Mouse (Mus musculus) erythroid progenitor cell, adult 5-6 weeks (primary cell): ENCODE data around the gene Hmx2. TPM values are rescaled to one million over a fixed set of nuclear protein-coding genes. Genes with fewer than 3 reads are reported as not detected.

Experiments
- ATAC-seq: replicated peaks from 2 replicates; pipeline ENCODE4 v1.8.0; 2016; ENCODE audit warnings: moderate number of reproducible peaks, mild to moderate bottlenecking, moderate TSS enrichment, inconsistent platforms; ENCODE audit not compliant: poor library complexity, low FRiP score, severe bottlenecking
- total RNA-seq, 2 experiments: library from RNA; stranded (forward) in 1 of 2; stranded (reverse) in 1 of 2; fragments of 150-400 nt in 1 of 2; fragments of 186-747, 209-891 nt in 1 of 2; gene quantifications; 2 replicates each; pipeline versions ENCODE4 v1.2.3 to v1.2.4; 2015 to 2017; ENCODE audit warnings: low replicate concordance in 2 of 2

Hmx2 gene
- total RNA-seq (2015; ENCODE audit: low replicate concordance) (not detected in 2 replicates), total RNA-seq (2017; ENCODE audit: low replicate concordance) (not detected in 2 replicates)

DNA sequence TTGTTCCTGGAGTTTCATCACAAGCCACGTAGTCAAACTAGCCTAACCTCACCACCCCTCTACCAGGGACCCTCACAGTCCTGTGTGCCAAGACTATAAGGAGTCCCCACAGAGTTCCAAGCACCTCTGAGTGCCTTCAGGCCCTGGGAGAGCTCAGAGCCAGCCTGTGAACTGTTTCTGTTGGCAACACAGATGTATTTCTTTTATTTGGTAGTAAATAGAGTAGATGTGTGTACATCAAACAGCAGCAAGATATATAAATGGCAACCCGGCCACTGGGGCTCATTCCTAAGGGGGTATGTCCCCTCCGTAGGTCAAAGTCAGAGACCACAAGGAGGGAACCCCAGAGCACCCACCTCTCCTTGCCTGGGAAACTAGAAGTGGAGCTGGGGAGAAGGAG lies at the start of gene Hmx2:
TSS of gene Hmx2 (plus strand) at position 301 of the 400 bp plus-strand sequence.
- no peak for ATAC-seq

DNA sequence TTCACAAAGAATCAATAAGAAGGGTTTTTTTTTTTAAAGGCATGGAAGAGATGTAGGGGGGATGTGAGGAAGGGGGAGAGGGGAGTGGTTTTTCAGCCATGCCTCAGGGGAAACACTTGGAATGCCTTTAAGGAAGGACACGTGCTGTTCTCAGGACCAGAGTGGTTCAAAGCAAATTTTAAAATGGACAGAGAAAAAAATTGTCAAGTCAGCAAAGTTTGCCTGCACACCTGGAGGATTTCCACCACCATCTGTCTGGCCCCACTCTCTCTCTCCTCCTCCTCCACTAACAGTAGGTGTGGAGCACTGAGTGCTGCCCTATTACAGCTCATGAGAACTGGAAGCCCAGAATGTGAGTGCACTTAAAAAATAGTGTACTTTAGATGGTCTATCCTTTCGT lies 44.8 kb upstream of the Hmx2 start:
- no peak for ATAC-seq

DNA sequence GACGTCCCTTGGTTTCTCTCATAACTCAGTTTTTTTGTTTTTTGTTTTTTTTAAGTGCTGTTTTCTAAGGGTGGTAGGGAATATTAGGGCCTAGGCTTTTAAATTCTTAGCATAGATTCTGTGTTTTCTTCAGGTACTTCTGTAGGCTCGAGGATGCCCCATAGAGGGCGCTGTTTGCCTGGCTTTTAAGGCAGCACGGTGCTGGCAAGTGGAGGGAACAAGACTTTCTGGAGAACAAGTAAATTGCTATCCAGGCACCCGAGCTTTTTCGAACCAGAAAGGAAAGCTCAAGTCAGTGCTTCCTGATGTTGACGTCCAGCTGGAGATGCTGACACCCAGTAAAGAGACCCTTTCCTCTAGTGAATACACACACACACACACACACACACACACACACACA lies 8.6 kb upstream of the Hmx2 start:
- ATAC-seq = peak; percentile 60; the same call in 1 of the 2 replicates

DNA sequence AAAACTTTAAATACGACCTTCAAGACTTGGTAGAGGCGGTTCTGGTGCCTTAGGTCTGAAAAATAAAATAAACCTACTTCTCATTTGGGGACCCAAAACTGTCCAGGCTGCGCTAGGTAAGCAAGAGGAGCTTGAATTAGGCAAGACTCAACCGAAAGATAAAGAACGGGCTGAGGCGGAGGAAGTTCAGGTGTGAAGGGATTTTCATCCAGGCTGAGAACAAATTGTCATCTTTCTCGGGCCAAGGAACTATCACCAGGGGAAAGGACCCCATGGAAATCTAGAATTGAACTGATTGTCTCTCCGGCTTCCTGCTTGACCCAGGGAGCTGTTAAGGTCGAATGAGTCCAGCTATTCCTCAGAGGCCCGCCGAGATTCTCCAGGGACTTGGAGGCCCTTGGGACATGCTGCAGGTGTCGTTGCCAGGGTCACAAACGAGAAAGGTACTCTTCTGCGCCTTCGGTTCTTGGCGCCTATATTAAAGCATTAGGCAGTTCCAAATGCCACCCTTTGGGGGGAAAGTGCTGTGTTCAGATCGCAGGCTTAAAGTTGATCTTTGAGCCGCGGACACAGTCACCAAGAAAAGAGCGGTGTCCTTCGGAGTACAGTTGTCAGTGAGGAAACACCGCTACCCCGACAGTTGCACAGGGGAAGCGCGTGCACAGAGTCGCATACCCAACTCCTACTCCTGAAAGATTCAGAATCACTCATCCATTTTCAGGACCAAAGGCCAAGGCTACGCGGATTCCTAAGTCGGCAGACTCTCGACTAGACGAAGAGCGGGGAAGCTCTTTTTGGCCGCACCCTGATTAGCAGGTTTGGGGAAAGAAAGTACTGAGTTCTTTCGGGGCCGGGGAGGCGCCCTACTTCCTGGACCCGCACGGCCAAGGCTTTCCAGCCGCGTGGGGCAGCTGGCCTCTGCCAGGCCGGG lies 7.1 kb upstream of the Hmx2 start:
- no peak for ATAC-seq

DNA sequence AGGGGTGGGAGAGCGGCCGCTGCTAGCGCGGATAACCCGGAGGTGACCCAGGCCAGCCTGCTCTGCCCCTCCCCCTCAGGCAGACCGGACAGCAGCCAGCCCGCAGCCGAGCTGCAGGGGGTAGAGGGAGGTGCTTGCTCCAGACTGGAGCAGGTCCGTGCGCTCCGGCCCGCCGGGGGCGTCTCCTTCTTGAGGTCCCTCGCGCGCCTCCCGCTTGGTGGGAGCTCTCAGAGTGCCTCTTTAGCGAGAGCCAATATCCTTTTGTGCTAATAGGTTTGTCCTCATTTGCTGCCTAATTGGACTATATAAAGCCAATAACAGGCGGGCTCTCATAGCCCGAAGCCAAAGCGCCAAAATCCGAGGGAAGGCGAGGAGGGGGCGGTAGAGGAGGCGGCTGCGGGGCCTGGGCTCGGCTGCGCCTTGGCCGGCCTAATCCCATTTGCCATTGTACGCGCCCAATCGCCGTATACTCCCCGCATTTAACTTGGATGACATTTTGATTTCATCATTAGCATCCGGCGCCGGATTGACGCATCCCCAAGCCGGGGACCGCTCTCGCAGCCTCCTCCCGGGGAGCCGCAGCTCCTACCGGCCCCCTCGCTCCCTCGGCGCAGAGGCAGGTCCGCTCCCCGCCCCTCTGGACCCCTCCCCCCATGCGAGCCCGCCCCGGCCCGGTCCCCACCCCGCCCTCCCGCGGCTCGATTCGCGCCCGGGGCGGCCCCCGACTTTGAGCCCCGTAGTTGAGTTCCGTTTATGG lies 6.3 kb upstream of the Hmx2 start, which contains the start of gene Hmx3:
TSS of gene Hmx3 (plus strand) at position 753 of the 757 bp plus-strand sequence.
- ATAC-seq = no peak

DNA sequence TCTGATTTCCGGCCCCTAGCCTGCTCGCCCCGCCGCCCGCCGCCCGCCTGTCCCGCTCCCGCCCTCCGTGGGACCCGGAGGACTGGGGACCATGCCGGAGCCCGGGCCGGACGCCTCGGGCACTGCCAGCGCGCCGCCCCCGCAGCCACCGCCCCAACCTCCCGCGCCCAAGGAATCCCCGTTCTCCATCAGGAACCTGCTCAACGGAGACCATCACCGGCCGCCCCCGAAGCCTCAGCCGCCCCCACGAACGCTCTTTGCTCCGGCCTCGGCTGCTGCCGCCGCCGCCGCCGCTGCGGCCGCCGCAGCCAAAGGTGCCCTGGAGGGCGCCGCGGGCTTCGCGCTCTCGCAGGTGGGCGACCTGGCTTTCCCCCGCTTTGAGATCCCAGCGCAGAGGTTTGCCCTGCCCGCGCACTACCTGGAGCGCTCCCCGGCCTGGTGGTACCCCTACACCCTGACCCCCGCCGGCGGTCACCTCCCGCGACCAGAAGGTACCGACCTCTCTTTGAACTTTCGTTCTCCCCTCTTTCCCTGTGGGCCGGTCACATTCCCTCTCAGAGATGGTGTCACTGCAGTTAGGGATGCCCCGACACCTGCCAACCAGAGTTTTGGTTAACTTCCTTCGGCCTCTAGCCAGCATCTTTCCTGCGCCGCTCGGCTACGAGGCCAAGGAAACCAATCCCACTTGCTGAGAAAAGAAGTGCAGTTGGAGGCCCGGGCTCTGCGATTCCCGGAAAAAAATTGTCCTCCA lies 5.5 kb upstream of the Hmx2 start:
- ATAC-seq = no peak

DNA sequence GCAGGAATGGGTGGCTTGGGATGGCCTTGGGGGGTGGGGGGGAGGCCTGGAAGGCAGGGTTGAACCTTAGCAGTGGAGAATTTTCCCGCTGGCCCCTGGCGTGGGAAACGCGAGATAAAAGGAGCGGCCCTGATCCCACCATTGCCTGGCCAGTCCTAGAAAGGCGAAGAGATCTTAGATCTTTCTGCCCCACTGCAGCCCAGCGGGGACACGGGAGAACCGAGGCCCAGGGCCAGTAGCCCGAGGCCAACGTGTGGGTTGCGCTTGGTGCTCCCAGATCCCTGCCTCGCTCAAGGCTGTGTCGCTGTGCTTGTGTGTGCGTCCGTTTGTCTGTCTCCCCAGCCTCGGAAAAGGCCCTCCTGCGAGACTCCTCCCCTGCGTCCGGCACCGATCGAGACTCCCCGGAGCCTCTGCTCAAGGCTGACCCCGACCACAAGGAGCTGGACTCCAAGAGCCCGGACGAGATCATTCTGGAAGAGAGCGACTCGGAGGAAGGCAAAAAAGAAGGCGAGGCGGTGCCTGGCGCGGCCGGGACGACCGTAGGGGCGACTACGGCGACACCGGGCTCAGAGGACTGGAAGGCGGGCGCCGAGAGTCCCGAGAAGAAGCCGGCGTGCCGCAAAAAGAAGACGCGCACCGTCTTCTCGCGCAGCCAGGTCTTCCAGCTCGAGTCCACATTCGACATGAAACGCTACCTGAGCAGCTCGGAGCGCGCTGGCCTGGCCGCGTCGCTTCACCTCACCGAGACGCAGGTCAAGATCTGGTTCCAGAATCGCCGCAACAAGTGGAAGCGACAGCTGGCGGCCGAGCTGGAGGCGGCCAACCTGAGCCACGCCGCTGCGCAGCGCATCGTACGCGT lies 4.7 kb upstream of the Hmx2 start:
- no peak for ATAC-seq

DNA sequence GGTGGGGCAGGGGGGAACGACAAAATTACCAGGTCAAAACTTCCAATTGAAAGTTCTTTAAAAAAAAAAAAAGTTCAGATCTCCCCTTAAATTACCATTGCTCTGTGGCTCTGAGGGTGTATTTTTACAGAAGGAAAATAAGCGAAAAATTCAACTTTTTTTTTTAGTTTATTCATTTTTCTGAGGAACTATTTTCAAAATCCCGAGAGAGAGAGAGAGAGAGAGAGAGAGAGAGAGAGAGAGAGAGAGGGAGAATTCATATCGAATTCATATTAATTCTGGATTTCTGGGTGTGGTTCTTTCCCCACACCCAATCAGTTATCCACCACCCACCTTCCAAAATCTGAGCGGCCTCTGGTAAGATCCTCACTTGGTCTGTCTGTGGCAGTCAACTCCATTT lies 3.7 kb upstream of the Hmx2 start:
- ATAC-seq = no peak

DNA sequence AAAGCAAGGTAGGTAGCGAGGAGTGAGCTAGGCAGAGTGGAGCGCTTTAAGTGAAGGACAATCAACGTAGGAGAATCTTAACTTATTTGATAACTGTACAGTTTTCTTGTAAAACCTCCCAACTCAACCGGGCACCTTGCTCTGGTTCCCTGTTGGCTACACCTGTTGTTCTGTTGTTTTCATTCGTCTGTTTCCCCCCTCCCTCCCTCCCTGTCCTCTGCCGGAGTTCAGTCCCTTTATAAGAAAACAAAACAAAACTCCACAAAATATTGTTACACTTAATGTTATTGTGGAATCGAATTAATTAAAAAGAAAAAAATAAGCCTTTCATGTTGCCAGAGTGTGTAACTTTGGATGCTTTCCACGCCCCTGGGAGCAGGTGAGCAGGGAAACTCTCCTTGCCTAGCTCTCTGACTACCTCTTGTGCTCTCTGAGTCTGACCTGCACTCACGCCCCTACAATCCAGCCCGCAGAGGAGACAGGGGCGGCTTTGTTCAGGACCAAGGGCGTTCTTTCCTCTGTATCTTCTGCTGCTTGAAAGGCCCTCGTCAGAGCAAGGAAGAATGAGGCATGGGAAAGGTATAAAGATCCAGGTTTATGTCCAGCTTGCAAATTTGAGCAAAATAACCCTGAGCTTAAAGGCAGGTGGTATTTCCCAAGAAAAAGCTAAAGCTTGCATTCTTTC lies 2.7 kb upstream of the Hmx2 start:
- ATAC-seq = no peak

DNA sequence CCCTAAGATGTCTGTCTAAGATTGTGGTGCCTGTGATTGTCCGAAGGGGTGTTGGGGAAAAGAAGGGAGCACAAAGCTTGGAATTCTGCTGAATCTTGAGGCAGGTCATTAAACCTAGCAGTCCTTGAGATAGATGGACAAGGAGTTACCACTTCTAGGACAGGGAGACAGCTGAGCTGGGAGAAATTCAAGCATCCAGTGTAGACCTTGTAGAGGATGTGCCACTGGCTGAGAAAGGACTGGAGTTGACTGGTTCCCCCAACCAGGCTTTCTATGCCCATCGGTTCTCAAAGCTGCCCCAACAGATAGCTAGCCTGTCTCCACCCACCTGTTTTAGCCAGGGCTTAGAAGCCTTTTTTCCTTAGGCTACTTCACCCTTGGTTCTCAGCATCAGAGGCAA lies 2.1 kb upstream of the Hmx2 start:
- ATAC-seq = no peak

DNA sequence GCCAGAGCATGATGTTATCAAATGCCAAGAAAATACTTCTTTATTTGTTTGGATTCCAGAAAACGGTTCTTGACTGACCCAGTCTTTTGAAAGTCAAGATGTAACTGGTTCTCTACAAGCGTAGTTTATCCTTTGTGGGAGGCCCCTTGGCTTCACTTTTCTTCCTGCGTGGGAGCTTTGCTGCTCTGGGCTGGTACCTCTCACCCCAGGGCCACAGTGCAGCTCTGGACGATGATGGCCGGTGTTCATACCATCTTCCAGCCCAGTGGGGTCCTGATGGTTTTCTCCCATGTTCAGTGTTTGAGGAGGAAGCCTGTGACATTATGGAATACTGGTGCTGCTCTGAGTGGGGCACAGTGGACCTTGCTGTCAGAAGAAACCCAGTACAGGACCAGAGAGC lies 1.1 kb upstream of the Hmx2 start:
- ATAC-seq = no peak

DNA sequence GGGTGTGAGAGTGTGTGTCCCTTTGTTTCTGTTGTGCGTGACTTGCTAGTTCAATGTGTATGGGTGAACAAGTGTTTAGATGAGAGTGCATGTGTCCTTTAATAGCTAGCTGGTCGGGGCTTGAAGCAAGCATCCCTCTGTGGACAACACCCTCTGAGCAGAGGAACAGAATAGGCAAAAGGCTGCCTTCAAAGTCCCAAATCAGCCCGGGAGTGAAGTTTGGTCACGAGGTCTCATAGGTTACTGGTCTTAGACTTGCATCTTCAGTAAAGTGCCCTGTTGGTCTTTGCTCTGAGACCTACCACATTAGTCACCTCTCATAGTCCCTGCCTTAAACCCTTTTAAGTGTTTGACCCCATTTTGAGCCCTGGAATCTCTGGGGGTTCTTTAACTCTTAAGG lies 2.9 kb downstream of the Hmx2 start:
- no peak for ATAC-seq

DNA sequence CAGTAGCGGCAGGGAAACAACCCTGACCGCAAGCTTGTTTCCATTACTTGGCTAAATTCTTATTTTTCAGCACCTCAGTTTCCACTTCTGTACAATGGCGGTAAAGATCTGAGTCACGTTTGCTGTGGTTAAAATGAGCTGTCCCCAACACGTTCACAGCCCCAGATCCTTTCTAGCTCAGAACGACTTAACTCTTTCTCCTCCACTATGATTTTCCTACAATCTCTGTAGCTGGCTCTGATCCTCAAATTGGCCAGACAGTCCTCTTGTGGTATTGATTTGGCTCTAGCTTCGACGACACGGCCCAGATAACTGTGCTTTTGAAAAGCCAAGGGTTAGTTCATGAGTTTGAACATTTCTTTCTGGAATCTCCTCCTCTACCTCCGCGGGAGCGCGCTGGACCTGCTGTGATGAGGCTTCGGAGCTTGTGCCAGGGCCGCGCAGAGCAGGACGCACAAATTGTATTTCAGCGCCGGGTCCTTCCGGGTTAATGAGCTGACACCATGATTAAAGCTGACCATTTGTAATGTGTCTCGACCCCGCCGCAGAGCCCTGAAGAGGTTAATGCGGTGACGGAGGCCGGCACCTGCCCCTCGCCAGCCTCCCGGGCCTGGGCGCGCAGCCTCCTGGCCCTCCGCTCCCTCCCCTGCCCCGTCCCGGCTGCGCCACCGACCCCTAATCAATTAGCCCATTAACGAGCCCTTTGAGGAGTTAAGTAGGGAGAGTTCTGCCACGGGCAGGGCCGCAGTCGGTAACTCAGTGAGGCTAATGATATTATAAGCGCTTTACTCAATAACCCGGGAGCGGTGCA lies 3.6 kb downstream of the Hmx2 start:
- ATAC-seq = no peak

DNA sequence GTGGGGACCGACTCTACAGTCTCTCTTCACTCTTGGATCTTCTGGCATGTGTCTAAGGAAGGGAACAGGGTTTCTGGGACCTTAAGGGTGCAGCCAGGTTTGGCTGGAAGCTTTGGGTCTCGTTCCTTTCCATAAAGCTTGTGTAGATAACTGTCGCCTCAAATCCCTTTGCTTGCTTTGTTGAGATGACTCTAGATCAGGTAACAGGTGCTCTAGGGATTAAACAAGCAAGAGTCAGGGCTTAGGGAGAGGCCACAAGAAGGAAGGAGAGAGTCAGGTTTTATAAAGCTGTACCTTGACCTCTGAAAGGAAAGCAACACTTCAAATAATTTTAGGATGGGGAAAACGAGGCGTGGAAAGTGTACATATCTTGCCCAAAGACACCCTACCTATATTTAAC lies 4.2 kb downstream of the Hmx2 start:
- no peak for ATAC-seq

DNA sequence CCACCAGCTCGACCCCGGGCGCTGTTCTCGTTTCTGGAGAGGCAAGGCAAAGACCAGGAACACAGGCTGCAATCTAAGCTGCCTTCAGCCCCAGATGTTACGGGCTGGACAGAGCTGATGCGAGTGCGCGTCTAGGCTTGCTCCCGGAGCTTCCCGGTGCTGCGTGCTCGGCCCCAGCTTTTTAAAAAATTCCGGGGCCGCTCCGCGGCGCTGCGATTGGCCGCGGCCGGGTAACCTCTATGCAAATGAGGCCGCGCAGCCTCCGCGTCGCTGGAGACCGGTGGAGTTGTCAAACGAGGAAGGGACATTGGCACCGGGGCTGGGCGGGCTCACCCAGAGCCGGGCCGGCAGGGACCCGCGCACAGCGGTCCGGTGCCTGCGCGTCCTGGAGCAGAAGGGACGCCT lies 5.2 kb downstream of the Hmx2 start:
- ATAC-seq = no peak

DNA sequence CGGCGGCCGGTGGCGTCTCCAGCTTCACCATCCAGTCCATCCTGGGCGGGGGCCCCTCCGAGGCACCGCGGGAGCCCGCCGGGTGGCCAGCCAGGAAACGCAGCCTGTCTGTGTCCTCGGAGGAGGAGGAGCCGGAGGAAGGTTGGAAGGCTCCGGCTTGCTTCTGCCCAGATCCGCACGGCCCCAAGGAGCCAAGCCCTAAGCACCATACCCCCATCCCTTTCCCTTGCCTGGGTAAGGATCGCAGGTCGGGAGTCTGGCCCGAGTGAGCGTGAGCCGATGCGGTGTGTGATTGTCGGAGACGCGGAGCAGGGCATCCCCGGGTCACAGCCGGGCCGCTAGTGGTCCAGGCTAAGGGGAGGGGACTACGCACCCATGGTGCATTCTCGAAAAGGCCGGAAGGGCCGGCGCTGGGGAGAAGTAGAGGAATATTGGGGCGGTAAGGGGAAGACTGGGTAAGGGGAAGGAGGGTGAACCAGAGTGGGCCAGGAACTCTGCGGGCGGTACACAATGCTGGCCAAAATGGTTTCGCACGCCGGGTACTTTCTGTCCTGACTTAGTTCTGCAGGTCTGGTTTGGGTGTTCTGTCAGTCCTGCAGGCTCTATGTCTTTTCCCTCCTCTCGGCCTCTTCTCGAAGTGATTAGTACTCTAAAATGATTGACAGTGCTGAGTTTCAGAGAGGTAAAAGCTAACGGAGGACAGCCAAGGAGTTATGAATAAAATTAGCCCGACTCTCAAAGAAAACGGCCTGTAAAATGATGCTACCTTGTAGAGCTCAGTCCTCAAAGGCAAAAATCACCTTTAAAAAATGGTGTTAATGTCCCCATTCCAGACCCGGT lies 6.0 kb downstream of the Hmx2 start:
- no peak for ATAC-seq
